Mouse (Mus musculus): ENCODE results near the gene Adprm.

- TF ChIP-seq ZMIZ1 (IDR thresholded peaks at IDR 0.05; ENCODE audit: low read depth, low read length) (no peak), POLR2A (IDR thresholded peaks at IDR 0.05; ENCODE audit: low read depth, low read length) (no peak), CTCF (conservative IDR thresholded peaks at IDR 0.05 in 1 of 2, IDR thresholded peaks at IDR 0.05 in 1 of 2; ENCODE audit: low read depth in 2 of 2, low read length in 2 of 2) (no peak), UBTF (IDR thresholded peaks at IDR 0.05; ENCODE audit: low read depth, low read length) (no peak), POLR2AphosphoS2 (IDR thresholded peaks at IDR 0.05; ENCODE audit: low read depth, low read length) (no peak), EP300 (IDR thresholded peaks at IDR 0.05; ENCODE audit: low read length) (no peak), ELF1 (IDR thresholded peaks at IDR 0.05; ENCODE audit: low read depth, low read length) (no peak), CHD2 (IDR thresholded peaks at IDR 0.05; ENCODE audit: low read length) (no peak), IRF4 (IDR thresholded peaks at IDR 0.05; ENCODE audit: low read depth, low read length) (no peak)
Observed at GRCm38 (mm10) chr11:67072615-67073130, 20.3 kb upstream of the Adprm start.

Measured in CH12.LX (cell line).